Mouse (Mus musculus) bone marrow, adult 2 months (tissue): ENCODE measurements at regions not wholly inside any gene's neighbourhood (a gene's known extent, or its start where the extent isn't known, plus 50 kb on each side); places are given as distances from the start of the nearest gene placed in this dataset.

ENCODE experiments used
- CTCF ChIP-seq: fragments of 200-500 bp; IDR thresholded peaks from 2 replicates; pipeline ENCODE4 v1.5.1; 2011; ENCODE audit warnings: low read length, control low read depth; ENCODE audit not compliant: control insufficient read depth, insufficient read depth
- POLR2A ChIP-seq: fragments of 200-500 bp; IDR thresholded peaks from 2 replicates; pipeline ENCODE4 v1.6.1; 2011; ENCODE audit warnings: low read depth, mild to moderate bottlenecking, control low read depth, low read length, borderline replicate concordance; ENCODE audit not compliant: control insufficient read depth

GRCm38 (mm10) chr10:10107123-10107525, 206.2 kb upstream of the Stxbp5 start:
- TF ChIP-seq POLR2A (no peak), CTCF (no peak)
